Mouse (Mus musculus) C2C12 (cell line): ENCODE results near the gene Zbtb32.

Source experiments
- CEBPB ChIP-seq: IDR thresholded peaks from one replicate; pipeline ENCODE4 v1.6.1; 2011; ENCODE audit warnings: low read depth, mild to moderate bottlenecking, control low read depth, moderate library complexity
- CTCF ChIP-seq: IDR thresholded peaks from one replicate; pipeline ENCODE4 v1.5.1; 2011; ENCODE audit not compliant: control insufficient read depth, insufficient read depth, insufficient read length
- MAX ChIP-seq: IDR thresholded peaks from one replicate; pipeline ENCODE4 v1.6.1; 2011; ENCODE audit warnings: mild to moderate bottlenecking, control low read depth
- USF1 ChIP-seq: IDR thresholded peaks from one replicate; pipeline ENCODE4 v1.6.1; 2011; ENCODE audit warnings: low read depth, mild to moderate bottlenecking, control low read depth, moderate library complexity

DNA sequence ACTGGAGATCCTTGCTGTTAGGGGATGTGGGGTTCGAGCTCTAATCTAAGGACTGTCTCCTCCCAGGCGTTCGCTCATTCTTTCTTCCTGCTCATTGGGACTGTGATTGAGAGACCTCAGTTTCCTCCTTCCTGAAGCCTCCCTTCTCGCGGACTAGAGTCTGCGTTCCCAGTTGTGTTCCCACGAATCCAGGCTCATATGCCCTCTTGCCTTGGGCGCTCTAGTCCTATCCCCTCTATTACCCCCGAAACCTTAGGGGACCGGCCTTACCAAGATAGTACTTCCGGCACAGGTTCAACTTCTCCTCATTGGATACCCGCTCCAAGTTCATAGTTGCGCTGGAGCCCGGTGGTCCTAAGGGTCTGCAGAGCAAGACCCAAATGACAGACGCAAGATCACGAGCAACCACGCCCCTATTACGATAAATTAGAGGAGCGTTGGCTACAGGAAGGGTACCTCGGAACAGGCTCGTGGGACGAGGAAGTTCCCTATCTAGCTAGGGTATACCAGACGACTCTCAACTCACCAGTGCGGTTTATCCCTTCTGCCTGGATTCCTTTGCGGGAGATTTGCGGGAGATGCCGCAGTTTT, 36.1 kb downstream of the Zbtb32 start:
- TF ChIP-seq CTCF (no peak), MAX (no peak), CEBPB (no peak), USF1 (no peak)
